Mouse (Mus musculus) MEL (cell line): ENCODE results near the gene Cckar. TPM values are rescaled to one million over a fixed set of nuclear protein-coding genes. Genes with fewer than 3 reads are reported as not detected.

ENCODE experiments used
- DNase-seq: peaks from one replicate; pipeline ENCODE4 v3.0.0; 2011; ENCODE audit warnings: low read depth, low spot score
- H3K27ac ChIP-seq: 2 replicates; pipeline ENCODE4 v1.5.1; 2012; ENCODE audit warnings: low read depth, mild to moderate bottlenecking, control low read depth, low read length, moderate library complexity; ENCODE audit not compliant: control insufficient read depth
- H3K27me3 ChIP-seq, 2 experiments: fragments of 150-350 bp in 1 of 2; sonication (generic) in 1 of 2; 2 replicates each; pipeline ENCODE4 v1.6.1; 2012; ENCODE audit warnings: low read length in 2 of 2, mild to moderate bottlenecking in 2 of 2, improper control_type of control experiment in 1 of 2, moderate library complexity in 1 of 2; ENCODE audit not compliant: insufficient read depth in 2 of 2, control insufficient read depth in 1 of 2
- H3K36me3 ChIP-seq, 2 experiments: 2 replicates each; pipeline ENCODE4 v1.6.1; 2012 to 2014; ENCODE audit warnings: low read length in 2 of 2, improper control_type of control experiment in 1 of 2, inconsistent platforms in 1 of 2, mild to moderate bottlenecking in 1 of 2; ENCODE audit not compliant: insufficient read depth in 2 of 2, control insufficient read depth in 1 of 2
- H3K4me1 ChIP-seq, 2 experiments: fragments of 150-350 bp in 1 of 2; sonication (generic) in 1 of 2; 2 replicates each; pipeline ENCODE4 v1.6.1; 2012; ENCODE audit warnings: low read length in 2 of 2, improper control_type of control experiment in 1 of 2, mild to moderate bottlenecking in 1 of 2; ENCODE audit not compliant: insufficient read depth in 2 of 2, control insufficient read depth in 1 of 2
- H3K4me3 ChIP-seq, 2 experiments: fragments of 150-350 bp in 1 of 2; sonication (generic) in 1 of 2; 2 replicates each; pipeline ENCODE4 v1.5.1; 2012; ENCODE audit warnings: low read depth in 2 of 2, low read length in 2 of 2, mild to moderate bottlenecking in 2 of 2, moderate library complexity in 2 of 2, control low read depth in 1 of 2, improper control_type of control experiment in 1 of 2; ENCODE audit not compliant: control insufficient read depth in 1 of 2, insufficient read depth in 1 of 2
- H3K79me2 ChIP-seq: 2 replicates; pipeline ENCODE4 v1.6.1; 2012; ENCODE audit warnings: mild to moderate bottlenecking, low read length, moderate library complexity; ENCODE audit not compliant: control insufficient read depth, poor library complexity, insufficient read depth
- H3K9ac ChIP-seq: 2 replicates; pipeline ENCODE4 v1.6.1; 2012; ENCODE audit warnings: low read depth, mild to moderate bottlenecking, control low read depth, low read length, moderate library complexity; ENCODE audit not compliant: control insufficient read depth, poor library complexity, severe bottlenecking
- H3K9me3 ChIP-seq: fragments of 150-350 bp; sonication (generic); replicated peaks from 2 replicates; pipeline ENCODE4 v1.6.1; 2012; ENCODE audit warnings: mild to moderate bottlenecking, low read length, improper control_type of control experiment, moderate library complexity; ENCODE audit not compliant: insufficient read depth
- CHD2 ChIP-seq: IDR thresholded peaks from 2 replicates; pipeline ENCODE4 v1.6.1; 2011; ENCODE audit warnings: low read length, improper control_type of control experiment
- GABPA ChIP-seq: IDR thresholded peaks from 2 replicates; pipeline ENCODE4 v1.6.1; 2012; ENCODE audit warnings: low read depth, mild to moderate bottlenecking, inconsistent platforms, low read length, improper control_type of control experiment, moderate library complexity
- HCFC1 ChIP-seq: IDR thresholded peaks from 2 replicates; pipeline ENCODE4 v1.6.1; 2012; ENCODE audit warnings: low read depth, mild to moderate bottlenecking, inconsistent platforms, low read length, improper control_type of control experiment, moderate library complexity
- JUND ChIP-seq: IDR thresholded peaks from 2 replicates; pipeline ENCODE4 v1.6.1; 2011; ENCODE audit warnings: low read depth, mild to moderate bottlenecking, improper control_type of control experiment, low read length
- MAX ChIP-seq: IDR thresholded peaks from 2 replicates; pipeline ENCODE4 v1.6.1; 2011; ENCODE audit warnings: low read length, improper control_type of control experiment
- MAZ ChIP-seq: IDR thresholded peaks from 2 replicates; pipeline ENCODE4 v1.6.1; 2012; ENCODE audit warnings: low read depth, mild to moderate bottlenecking, inconsistent platforms, low read length, improper control_type of control experiment
- NELFE ChIP-seq: IDR thresholded peaks from 2 replicates; pipeline ENCODE4 v1.6.1; 2011; ENCODE audit warnings: low read depth, low read length, improper control_type of control experiment
- NRF1 ChIP-seq: IDR thresholded peaks from 2 replicates; pipeline ENCODE4 v1.6.1; 2014; ENCODE audit warnings: low read depth, mild to moderate bottlenecking, inconsistent platforms, low read length, improper control_type of control experiment, moderate library complexity; ENCODE audit not compliant: poor library complexity, insufficient read depth, severe bottlenecking
- SMC3 ChIP-seq: IDR thresholded peaks from 2 replicates; pipeline ENCODE4 v1.6.1; 2011; ENCODE audit warnings: low read depth, low read length, improper control_type of control experiment
- ZMIZ1 ChIP-seq: IDR thresholded peaks from 2 replicates; pipeline ENCODE4 v1.6.1; 2012; ENCODE audit warnings: low read depth, mild to moderate bottlenecking, inconsistent platforms, low read length, improper control_type of control experiment, moderate library complexity
- polyA plus RNA-seq, 2 experiments: library from polyadenylated mRNA; stranded (reverse) in 1 of 2; unstranded in 1 of 2; fragments of >175 nt in 1 of 2; fragments of >200 nt in 1 of 2; gene quantifications; 2 replicates each; pipeline versions ENCODE4 v1.2.1 to v1.2.4; 2012; ENCODE audit warnings: low replicate concordance in 2 of 2, low read depth in 1 of 2; ENCODE audit not compliant: insufficient read length in 2 of 2, insufficient read depth in 1 of 2, missing spikeins in 1 of 2
- total RNA-seq: library from RNA; depleted of rRNA; stranded (reverse); fragments of 300-350 nt; gene quantifications from 2 replicates; pipeline ENCODE4 v1.2.3, GENCODE M21; 2012; rRNA removed

The Cckar gene
- total and polyA plus RNA-seq, 3 experiments: not detected

GRCm38 (mm10) chr5:53656596-53656995 lies 50.9 kb downstream of the Cckar start:
- no peaks in the 10 kb centered on the region for H3K9me3 ChIP-seq
- TF ChIP-seq CHD2: no peak
- TF ChIP-seq MAX: no peak
- no peak for TF ChIP-seq ZMIZ1
- TF ChIP-seq HCFC1: no peak
- no peak for TF ChIP-seq NELFE
- TF ChIP-seq JUND: no peak
- no peak for TF ChIP-seq NRF1
- no peak for TF ChIP-seq GABPA
- TF ChIP-seq MAZ: no peak
- no peak for TF ChIP-seq SMC3
- TF ChIP-seq, all 39 proteins: peak for 0
- H3K9ac ChIP-seq: no peak overlapping the region
- no peaks in the 10 kb centered on the region for H3K79me2 ChIP-seq
- peaks cover 0 to 4% of the 10 kb centered on the region in 2 experiments; a peak in 1 of 4 replicates for H3K36me3 ChIP-seq
- no peaks in the 10 kb centered on the region for H3K4me1 ChIP-seq
- H3K4me3 ChIP-seq: no peak overlapping the region
- no peaks in the 10 kb centered on the region for H3K27me3 ChIP-seq
- H3K27ac ChIP-seq: no peak overlapping the region
- DNase-seq: no peak

Other genes with a start within 250 kb of the Cckar start
- gene Rbpj, start 241.6 kb downstream of the Cckar start, total RNA-seq: 6.0 and 6.5 TPM in 2 replicates
- gene Rbpj, start 241.6 kb downstream of the Cckar start, polyA plus RNA-seq: 10 to 100 TPM; 19.1 to 34.5 TPM
- gene Tbc1d19, start 101.9 kb upstream of the Cckar start, total RNA-seq: not detected in 2 replicates
- not detected for gene Tbc1d19, start 101.9 kb upstream of the Cckar start, polyA plus RNA-seq